Mouse (Mus musculus) intestine, postnatal 0 days (tissue): ENCODE results near the gene 4930524B15Rik. TPM values are rescaled to one million over a fixed set of nuclear protein-coding genes. Genes with fewer than 3 reads are reported as not detected.

Experiments used
- ATAC-seq: fragments of 200-750 bp; cut with Nextera tagmentation; 2 replicates; pipeline ENCODE4 v1.8.0; 2017; ENCODE audit warnings: mild to moderate bottlenecking, moderate TSS enrichment, moderate library complexity
- H3K27ac ChIP-seq: fragments of 300-500 bp; sonication (generic); 2 replicates; pipeline ENCODE4 v1.5.1; 2014; ENCODE audit warnings: mild to moderate bottlenecking, low read depth, low read length, moderate library complexity
- H3K27me3 ChIP-seq: fragments of 300-500 bp; sonication (generic); replicated peaks from 2 replicates; pipeline ENCODE4 v1.6.1; 2014; ENCODE audit warnings: low read length, mixed read lengths; ENCODE audit not compliant: control insufficient read depth, insufficient read depth
- H3K36me3 ChIP-seq: fragments of 300-500 bp; sonication (generic); 2 replicates; pipeline ENCODE4 v1.6.1; 2014; ENCODE audit warnings: mild to moderate bottlenecking, moderate library complexity; ENCODE audit not compliant: control insufficient read depth, insufficient read depth
- H3K4me1 ChIP-seq: fragments of 300-500 bp; sonication (generic); replicated peaks from 2 replicates; pipeline ENCODE4 v1.6.1; 2014; ENCODE audit warnings: antibody characterized with exemption, low read length, mixed read lengths; ENCODE audit not compliant: control insufficient read depth, insufficient read depth
- H3K4me2 ChIP-seq: fragments of 300-500 bp; sonication (generic); replicated peaks from 2 replicates; pipeline ENCODE4 v1.6.1; 2014; ENCODE audit warnings: low read depth, mild to moderate bottlenecking, moderate library complexity
- H3K4me3 ChIP-seq: fragments of 300-500 bp; sonication (generic); 2 replicates; pipeline ENCODE4 v1.5.1; 2014; ENCODE audit warnings: low read depth, low read length
- H3K9ac ChIP-seq: fragments of 300-500 bp; sonication (generic); 2 replicates; pipeline ENCODE4 v1.6.1; 2014; ENCODE audit warnings: mild to moderate bottlenecking, low read depth, low read length
- H3K9me3 ChIP-seq: fragments of 300-500 bp; sonication (generic); 2 replicates; pipeline ENCODE4 v1.6.1; 2016; ENCODE audit warnings: mixed run types; ENCODE audit not compliant: control insufficient read depth
- CTCF ChIP-seq: sonication (generic); IDR thresholded peaks from 2 replicates; pipeline ENCODE4 v1.5.1; 2016; ENCODE audit warnings: low read depth, mild to moderate bottlenecking, control low read depth, antibody characterized with exemption, moderate library complexity
- WGBS: fragments of 180-500 bp; shearing (Covaris S2); extraction: QIAGEN DNeasy Blood & Tissue Kit; methylation state at CpG from one replicate; pipeline ENCODE4 v1.1.7; 2014; 5-methylcytosine and 5-hydroxymethylcytosine counted together
- polyA plus RNA-seq: library from polyadenylated mRNA; unstranded; fragments of >200 nt; fragmentation: Nextera tagmentation; extraction: Ambion mirVana; gene quantifications from 2 replicates; pipeline ENCODE4 v1.2.1, GENCODE M21; 2015

Gene 4930524B15Rik
- polyA plus RNA-seq, 1 experiment from 2014 or later, result 0.26 TPM

DNA sequence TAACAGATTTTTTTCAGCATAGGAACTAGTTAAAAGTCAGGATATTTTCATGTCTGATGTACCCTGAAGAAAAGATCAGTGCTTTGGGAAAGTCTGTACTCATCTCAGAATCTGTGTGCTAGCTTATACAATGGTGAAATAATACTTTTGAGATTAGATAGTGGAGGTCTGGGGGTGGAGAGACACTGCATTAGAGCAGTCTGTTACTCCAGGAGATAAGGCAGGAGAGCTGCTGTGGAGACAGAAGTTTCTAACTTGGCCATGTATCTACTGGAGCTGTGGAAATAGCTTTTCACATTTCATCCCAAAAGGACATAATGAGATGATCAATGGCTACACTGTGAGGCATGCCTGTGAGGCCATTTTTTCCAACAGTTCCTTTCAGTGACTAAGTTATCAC, 17.9 kb downstream of the 4930524B15Rik start:
- TF ChIP-seq CTCF, result no peak
- Histone ChIP-seq H3K9ac (no peak overlapping the region), H3K4me2 (no peak overlapping the region), H3K9me3 (no peaks in the 10 kb centered on the region), H3K27me3 (no peaks in the 10 kb centered on the region), H3K36me3 (no peaks in the 10 kb centered on the region), H3K4me1 (no peaks in the 10 kb centered on the region), H3K4me3 (no peak overlapping the region), H3K27ac (no peak overlapping the region)
- no peak for ATAC-seq

DNA sequence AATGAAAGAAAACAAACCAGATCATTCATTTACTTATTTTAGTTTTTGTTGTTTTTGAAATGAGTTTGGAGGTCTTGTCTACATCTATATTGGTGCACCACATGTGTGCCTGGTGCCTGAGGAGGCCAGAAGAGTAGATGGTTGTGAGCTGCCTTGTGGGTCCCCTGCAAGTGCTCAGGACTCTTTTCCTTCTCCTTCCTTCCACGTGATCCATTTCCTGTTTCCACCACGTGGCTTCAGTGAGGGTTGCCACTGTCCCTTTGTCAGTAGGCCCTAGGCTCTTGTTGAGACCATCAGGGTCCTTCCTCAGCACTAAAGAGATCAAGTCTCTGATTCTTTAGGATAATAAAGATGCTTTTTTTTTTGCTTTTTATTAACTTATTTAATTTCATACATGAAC, 19.4 kb downstream of the 4930524B15Rik start:
- no peak for TF ChIP-seq CTCF
- WGBS, result 61% methylated on average over 2 of the region's 2 CpGs
- H3K27ac ChIP-seq, result no peak overlapping the region

DNA sequence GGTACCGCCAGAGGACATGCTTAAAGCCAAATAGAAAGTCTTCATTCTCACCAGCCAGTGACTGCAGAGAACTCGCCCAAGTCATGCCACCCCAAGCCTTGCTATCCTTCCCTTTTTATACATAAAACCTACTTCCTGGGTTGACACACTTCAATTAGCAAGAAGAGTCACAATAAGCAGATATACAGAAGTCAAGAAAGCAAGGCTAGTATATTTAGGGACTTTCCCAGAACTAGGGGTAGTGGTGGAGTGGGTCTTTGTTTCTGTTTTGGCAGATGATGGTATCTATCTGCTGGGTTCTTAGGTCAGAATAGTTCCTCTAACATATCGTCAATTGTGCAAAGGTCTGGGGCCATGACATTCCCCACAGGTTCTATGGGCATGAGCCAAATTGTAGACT, 27.1 kb downstream of the 4930524B15Rik start:
- ATAC-seq, result no peak
- WGBS, result 88% methylated on average over 3 of the region's 3 CpGs

More for the DNA sequence above, 19.4 kb downstream of the 4930524B15Rik start:
- H3K27me3 ChIP-seq, result no peaks in the 10 kb centered on the region
- no peak for ATAC-seq
- no peak overlapping the region for H3K4me2 ChIP-seq
- H3K36me3 ChIP-seq, result no peaks in the 10 kb centered on the region
- no peak overlapping the region for H3K9ac ChIP-seq
- no peaks in the 10 kb centered on the region for H3K4me1 ChIP-seq
- no peak overlapping the region for H3K4me3 ChIP-seq
- no peaks in the 10 kb centered on the region for H3K9me3 ChIP-seq

DNA sequence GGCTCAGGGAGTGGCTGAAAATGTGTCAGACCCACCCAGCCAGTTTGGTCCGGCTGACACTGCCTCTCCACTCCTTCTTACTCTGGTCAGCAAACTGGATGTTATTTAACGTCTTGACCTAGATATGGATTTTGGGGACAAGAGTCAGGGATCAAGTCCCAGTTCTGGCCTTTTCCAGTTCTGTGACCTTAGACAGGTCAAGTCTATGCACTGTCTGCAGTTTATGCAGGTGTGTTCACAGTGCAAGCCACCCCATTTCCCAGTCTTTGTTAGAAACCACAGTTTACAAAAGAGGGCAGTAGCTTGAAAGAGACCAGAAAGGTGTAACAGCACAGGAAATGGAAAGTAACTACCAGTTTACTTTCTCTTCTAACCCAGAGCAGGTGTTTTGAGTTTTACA, 34.3 kb downstream of the 4930524B15Rik start:
- H3K36me3 ChIP-seq, result no peaks in the 10 kb centered on the region
- no peak overlapping the region for H3K4me3 ChIP-seq
- no peak overlapping the region for H3K27ac ChIP-seq
- no peak for TF ChIP-seq CTCF
- H3K4me2 ChIP-seq, result no peak overlapping the region
- no peaks in the 10 kb centered on the region for H3K9me3 ChIP-seq
- no peak for ATAC-seq
- H3K4me1 ChIP-seq, result peaks cover 6% of the 10 kb centered on the region
- H3K9ac ChIP-seq, result no peak overlapping the region
- H3K27me3 ChIP-seq, result no peaks in the 10 kb centered on the region
- WGBS, result 22% methylated on average over 2 of the region's 2 CpGs

More for the DNA sequence above, 27.1 kb downstream of the 4930524B15Rik start:
- Histone ChIP-seq H3K4me1 (no peaks in the 10 kb centered on the region), H3K27me3 (no peaks in the 10 kb centered on the region), H3K4me2 (no peak overlapping the region), H3K9me3 (no peaks in the 10 kb centered on the region), H3K27ac (no peak overlapping the region), H3K36me3 (no peaks in the 10 kb centered on the region), H3K9ac (no peak overlapping the region), H3K4me3 (no peak overlapping the region)
- TF ChIP-seq CTCF, result no peak

DNA sequence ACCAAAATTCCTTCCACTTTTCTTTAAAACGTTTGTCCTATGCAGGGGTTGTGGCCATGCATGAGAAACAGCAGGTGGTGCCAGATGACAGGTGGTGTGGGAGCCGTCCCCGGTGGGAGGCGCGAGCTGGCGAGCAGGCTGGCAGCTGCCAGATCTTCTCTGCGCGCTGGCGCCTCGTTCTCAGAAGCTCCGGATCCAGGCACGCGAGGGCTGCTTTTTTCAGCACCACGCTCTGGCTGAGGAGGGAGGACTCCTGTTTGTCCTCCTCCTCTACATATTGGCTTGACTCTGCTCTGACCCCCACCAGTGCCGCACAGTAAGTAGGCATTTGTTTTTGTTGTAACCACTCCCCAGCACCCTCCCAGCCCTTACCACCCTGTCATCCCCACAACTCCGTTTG, 34.9 kb downstream of the 4930524B15Rik start, which contains the start of gene Nsg2:
TSS of gene Nsg2 (plus strand) at position 183 of the 400 bp plus-strand sequence.
- H3K4me3 ChIP-seq, result 0 out of 2 replicates have a peak within 1 kb of the TSS, but pooled peaks have one; percentile 11
- H3K9me3 ChIP-seq, result no peaks in the 10 kb centered on the region
- peak; percentile 74 for ATAC-seq
- H3K27me3 ChIP-seq, result no peaks in the 10 kb centered on the region
- H3K27ac ChIP-seq, result no peak within 1 kb of the TSS
- H3K36me3 ChIP-seq, result no peaks in the 10 kb centered on the region
- peaks cover 6% of the 10 kb centered on the region for H3K4me1 ChIP-seq
- 0% methylated on average over 16 of the region's 16 CpGs for WGBS
- TF ChIP-seq CTCF, result peak; percentile 81
- H3K9ac ChIP-seq, result no peak within 1 kb of the TSS
- H3K4me2 ChIP-seq, result peak within 1 kb of the TSS; percentile 52

DNA sequence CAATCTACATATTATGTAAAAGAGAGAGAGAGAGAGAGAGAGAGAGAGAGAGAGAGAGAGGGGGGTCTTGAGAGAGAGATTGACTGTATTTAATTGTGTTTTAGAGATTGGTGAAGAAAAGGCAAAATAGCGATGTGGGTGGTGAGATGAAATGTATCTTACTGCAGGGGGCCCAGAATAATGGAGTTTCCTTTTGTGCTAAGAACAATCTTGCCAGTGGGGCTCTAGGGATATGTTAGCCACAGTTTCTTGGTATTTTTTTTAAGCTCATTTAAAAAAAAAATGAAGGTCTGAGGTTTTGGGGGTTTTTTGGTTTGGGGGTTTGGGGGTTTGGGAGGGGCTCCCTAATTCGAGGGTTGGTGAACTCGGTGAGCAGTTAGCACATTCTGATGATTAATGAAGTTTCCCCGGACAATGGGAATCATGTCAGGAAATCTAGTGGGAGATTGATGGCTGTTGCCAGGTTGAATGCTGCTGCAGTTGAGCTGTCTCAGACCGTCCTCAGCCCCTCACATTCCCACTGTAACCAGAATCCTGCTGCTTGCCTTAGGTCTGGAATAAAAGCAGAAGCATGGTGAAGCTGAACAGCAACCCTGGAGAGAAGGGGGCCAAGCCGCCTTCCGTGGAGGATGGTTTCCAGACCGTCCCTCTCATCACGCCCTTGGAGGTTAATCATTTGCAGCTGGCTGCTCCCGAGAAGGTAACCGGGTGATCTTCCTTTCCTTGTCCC, 36.0 kb downstream of the 4930524B15Rik start:
- Histone ChIP-seq H3K36me3 (no peaks in the 10 kb centered on the region), H3K4me3 (peak overlapping the region; percentile 5; the same call in 1 of the 2 replicates), H3K27me3 (no peaks in the 10 kb centered on the region), H3K9me3 (no peaks in the 10 kb centered on the region), H3K4me1 (peaks cover 6% of the 10 kb centered on the region), H3K9ac (no peak overlapping the region), H3K4me2 (no peak overlapping the region), H3K27ac (no peak overlapping the region)
- no peak for ATAC-seq
- TF ChIP-seq CTCF, result no peak
- WGBS, result 7% methylated on average over 11 of the region's 11 CpGs
